Mouse (Mus musculus) myocyte (in vitro differentiated cells): ENCODE measurements around the gene Ppp1r35. TPM values are rescaled to one million over a fixed set of nuclear protein-coding genes. Genes with fewer than 3 reads are reported as not detected.
A peak's percentile ranks its signal among the peaks of the same experiment; 100 is the strongest.

Experiments used
- H3K27me3 ChIP-seq: one replicate; pipeline ENCODE4 v1.6.1; 2011; ENCODE audit not compliant: control insufficient read depth, insufficient read depth, insufficient read length
- H3K36me3 ChIP-seq: one replicate; pipeline ENCODE4 v1.6.1; 2011; ENCODE audit not compliant: control insufficient read depth, insufficient read depth
- H3K4me2 ChIP-seq: one replicate; pipeline ENCODE4 v1.6.1; 2011; ENCODE audit warnings: low read depth, control low read depth
- H3K4me3 ChIP-seq: one replicate; pipeline ENCODE4 v1.5.1; 2011; ENCODE audit warnings: mild to moderate bottlenecking, control low read depth, moderate library complexity
- H3K79me2 ChIP-seq: one replicate; pipeline ENCODE4 v1.6.1; 2011; ENCODE audit not compliant: control insufficient read depth, insufficient read depth
- H3ac ChIP-seq: one replicate; pipeline ENCODE4 v1.6.1; 2011; ENCODE audit not compliant: control insufficient read depth, insufficient read length
- CEBPB ChIP-seq: IDR thresholded peaks from 2 replicates; pipeline ENCODE4 v1.6.1; 2011; ENCODE audit warnings: mild to moderate bottlenecking, moderate library complexity; ENCODE audit not compliant: poor library complexity, insufficient read depth, severe bottlenecking
- E2F4 ChIP-seq: IDR thresholded peaks from one replicate; pipeline ENCODE4 v1.6.1; 2011; ENCODE audit warnings: mild to moderate bottlenecking, control low read depth, moderate library complexity; ENCODE audit not compliant: insufficient read depth
- MAX ChIP-seq: IDR thresholded peaks from one replicate; pipeline ENCODE4 v1.6.1; 2011; ENCODE audit warnings: low read depth, mild to moderate bottlenecking, control low read depth
- MYOD1 ChIP-seq, 3 experiments: IDR thresholded peaks; one replicate each; pipeline ENCODE4 v1.6.1; 2011; ENCODE audit warnings: control low read depth in 2 of 3, low read depth in 2 of 3, mild to moderate bottlenecking in 2 of 3, moderate library complexity in 1 of 3; ENCODE audit not compliant: insufficient read length in 2 of 3, control insufficient read depth in 1 of 3
- MYOG ChIP-seq, 3 experiments: IDR thresholded peaks; one replicate each; pipeline ENCODE4 v1.6.1; 2011; ENCODE audit warnings: control low read depth in 2 of 3, low read depth in 2 of 3, mild to moderate bottlenecking in 2 of 3; ENCODE audit not compliant: insufficient read length in 2 of 3, control insufficient read depth in 1 of 3, insufficient read depth in 1 of 3
- POLR2A ChIP-seq: IDR thresholded peaks from one replicate; pipeline ENCODE4 v1.6.1; 2011; ENCODE audit warnings: low read depth, mild to moderate bottlenecking, control low read depth, moderate library complexity; ENCODE audit not compliant: insufficient read length
- POLR2AphosphoS2 ChIP-seq: IDR thresholded peaks from one replicate; pipeline ENCODE4 v1.6.1; 2011; ENCODE audit warnings: low read depth, control low read depth; ENCODE audit not compliant: insufficient read length
- REST ChIP-seq: IDR thresholded peaks from one replicate; pipeline ENCODE4 v1.6.1; 2011; ENCODE audit warnings: mild to moderate bottlenecking, control low read depth, moderate library complexity; ENCODE audit not compliant: insufficient read depth, insufficient read length
- SRF ChIP-seq: IDR thresholded peaks from one replicate; pipeline ENCODE4 v1.6.1; 2011; ENCODE audit warnings: low read depth; ENCODE audit not compliant: control insufficient read depth, insufficient read length
- TCF12 ChIP-seq: IDR thresholded peaks from one replicate; pipeline ENCODE4 v1.6.1; 2011; ENCODE audit warnings: mild to moderate bottlenecking, control low read depth; ENCODE audit not compliant: poor library complexity, insufficient read depth, severe bottlenecking
- TCF3 ChIP-seq: IDR thresholded peaks from one replicate; pipeline ENCODE4 v1.6.1; 2011; ENCODE audit warnings: low read depth, control low read depth; ENCODE audit not compliant: insufficient read length
- USF1 ChIP-seq: IDR thresholded peaks from one replicate; pipeline ENCODE4 v1.6.1; 2011; ENCODE audit warnings: low read depth, mild to moderate bottlenecking, control low read depth, moderate library complexity
- polyA plus RNA-seq: library from polyadenylated mRNA; unstranded; fragments of >200 nt; fragmentation: generic; extraction: Trizol; gene quantifications from one replicate; pipeline ENCODE4 v1.2.1, GENCODE M21; 2012; ENCODE audit warnings: missing spikeins

The Ppp1r35 gene
- polyA plus RNA-seq, 1 experiment: 40.4 TPM

DNA sequence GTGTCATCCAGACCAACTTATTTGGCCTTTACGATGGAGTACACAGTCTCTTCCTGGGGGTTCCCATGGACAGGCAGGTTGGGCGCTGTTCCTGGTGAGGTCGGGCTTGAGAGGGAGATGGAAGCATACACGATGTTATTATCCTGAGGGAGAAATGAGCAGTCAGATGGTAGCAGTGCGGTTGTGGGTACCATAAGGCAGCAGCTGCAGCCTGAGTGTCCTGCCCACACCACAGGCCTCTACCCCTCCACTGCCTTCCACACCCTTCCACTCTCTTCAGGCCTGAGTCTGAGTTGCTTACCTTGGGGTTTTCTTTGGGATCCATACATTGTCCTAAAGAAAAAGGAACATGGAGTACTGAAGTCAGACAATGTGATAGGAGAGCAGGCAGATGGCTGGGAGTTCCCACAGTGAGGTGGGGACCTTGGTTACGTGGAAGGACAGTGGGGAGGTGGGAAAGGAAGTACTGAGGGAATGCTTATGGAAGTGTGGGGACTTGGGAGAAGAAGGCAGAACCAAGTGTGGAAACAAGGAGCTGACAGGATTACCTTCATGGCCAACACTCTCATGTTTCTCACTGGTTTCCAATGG is 44.9 kb downstream of the Ppp1r35 start:
- Histone ChIP-seq H3K4me3 (no peak overlapping the region), H3K27me3 (peaks cover 11% of the 10 kb centered on the region), H3ac (no peak overlapping the region), H3K36me3 (no peaks in the 10 kb centered on the region), H3K79me2 (no peaks in the 10 kb centered on the region), H3K4me2 (no peak overlapping the region)
- TF ChIP-seq MYOD1 (IDR thresholded peaks at IDR 0.05; ENCODE audit: control insufficient read depth in 1 of 3, insufficient read length in 2 of 3, low read depth in 2 of 3): peak in 2 of 3 experiments; percentile 31 to 71
- TF ChIP-seq E2F4: no peak
- no peak for TF ChIP-seq SRF
- TF ChIP-seq POLR2AphosphoS2: no peak
- TF ChIP-seq MAX: no peak
- TF ChIP-seq MYOG (IDR thresholded peaks at IDR 0.05; ENCODE audit: control insufficient read depth in 1 of 3, insufficient read depth in 1 of 3, insufficient read length in 2 of 3, low read depth in 2 of 3): peak in 2 of 3 experiments; percentile 15 to 73
- no peak for TF ChIP-seq POLR2A
- TF ChIP-seq TCF12: no peak
- no peak for TF ChIP-seq REST

DNA sequence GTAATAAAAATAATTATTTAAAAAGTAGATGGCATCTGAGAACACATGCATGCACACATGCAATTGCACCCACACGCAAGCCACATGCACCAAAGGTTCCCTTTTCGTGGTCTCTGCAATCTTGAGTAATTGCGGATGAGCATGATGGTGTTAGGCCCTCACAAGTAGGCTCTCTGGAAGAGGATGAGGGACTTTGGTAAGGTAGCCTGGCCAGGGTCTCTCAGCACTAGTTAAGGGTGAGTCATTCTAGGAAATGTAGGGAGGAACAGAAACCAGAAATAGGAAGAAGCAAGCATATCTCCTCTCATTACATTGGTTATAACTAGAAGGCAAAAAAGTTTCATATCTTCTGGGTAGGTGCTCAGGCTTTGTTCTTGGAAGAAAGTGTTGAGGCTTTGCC is 46.4 kb downstream of the Ppp1r35 start:
- TF ChIP-seq SRF (no peak), POLR2AphosphoS2 (no peak), MYOG (IDR thresholded peaks at IDR 0.05; ENCODE audit: control insufficient read depth in 1 of 3, insufficient read depth in 1 of 3, insufficient read length in 2 of 3, low read depth in 2 of 3) (no peak), REST (no peak), USF1 (no peak), MYOD1 (IDR thresholded peaks at IDR 0.05; ENCODE audit: control insufficient read depth in 1 of 3, insufficient read length in 2 of 3, low read depth in 2 of 3) (no peak), MAX (no peak), POLR2A (no peak), TCF12 (no peak), CEBPB (no peak), TCF3 (no peak), E2F4 (no peak)
- no peak overlapping the region for H3ac ChIP-seq
- H3K79me2 ChIP-seq: no peaks in the 10 kb centered on the region
- no peaks in the 10 kb centered on the region for H3K36me3 ChIP-seq
- no peak overlapping the region for H3K4me3 ChIP-seq
- H3K4me2 ChIP-seq: no peak overlapping the region
- H3K27me3 ChIP-seq: peaks cover 11% of the 10 kb centered on the region

DNA sequence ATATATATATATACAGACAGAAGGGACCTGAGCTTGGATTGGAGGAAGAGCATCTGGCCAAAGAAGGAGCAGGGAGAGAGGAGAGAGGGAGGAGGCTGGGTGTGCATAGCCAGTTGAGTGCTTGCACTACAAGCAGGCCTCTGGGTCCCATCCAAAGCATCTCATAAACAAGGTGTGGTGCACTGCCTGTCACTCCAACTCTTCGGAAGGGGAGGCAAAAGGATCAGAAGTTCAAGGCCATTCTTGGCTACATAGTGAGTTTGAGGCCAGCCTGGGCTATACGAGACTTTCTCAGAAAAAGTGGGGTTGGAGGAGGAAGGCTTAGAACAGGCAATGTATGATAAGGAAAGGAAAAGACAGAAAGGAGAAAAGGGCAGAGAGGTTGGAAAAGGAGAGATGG is 47.3 kb downstream of the Ppp1r35 start:
- H3K27me3 ChIP-seq: peaks cover 11% of the 10 kb centered on the region
- TF ChIP-seq USF1 (no peak), POLR2A (no peak), TCF12 (no peak), POLR2AphosphoS2 (no peak), REST (no peak), CEBPB (no peak), SRF (no peak), MYOD1 (IDR thresholded peaks at IDR 0.05; ENCODE audit: control insufficient read depth in 1 of 3, insufficient read length in 2 of 3, low read depth in 2 of 3) (no peak), E2F4 (no peak)

DNA sequence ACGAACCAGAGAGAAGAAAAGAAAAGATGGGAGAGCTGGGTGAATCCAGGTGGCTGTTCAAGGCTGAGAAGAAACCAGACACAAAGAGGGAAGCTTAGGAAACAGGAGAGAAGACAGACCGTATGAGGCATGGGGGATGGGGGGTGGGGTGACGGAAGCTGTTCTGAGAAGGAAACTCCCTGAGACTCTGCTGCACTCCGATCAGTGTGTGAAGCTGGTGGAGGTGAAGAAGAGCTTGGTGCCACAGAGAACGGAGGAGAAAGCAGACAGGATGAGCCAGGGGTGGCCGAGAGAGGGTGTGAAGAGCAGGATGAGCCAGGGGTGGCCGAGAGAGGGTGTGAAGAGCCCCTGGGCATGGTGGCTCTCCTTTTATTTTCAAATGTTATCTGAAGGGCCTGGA is 47.8 kb downstream of the Ppp1r35 start:
- H3K79me2 ChIP-seq: no peaks in the 10 kb centered on the region
- H3K4me2 ChIP-seq: no peak overlapping the region
- H3K36me3 ChIP-seq: no peaks in the 10 kb centered on the region
- H3K27me3 ChIP-seq: peaks cover 11% of the 10 kb centered on the region
- H3K4me3 ChIP-seq: no peak overlapping the region
- no peak for TF ChIP-seq MYOD1 (IDR thresholded peaks at IDR 0.05; ENCODE audit: control insufficient read depth in 1 of 3, insufficient read length in 2 of 3, low read depth in 2 of 3)
- TF ChIP-seq POLR2AphosphoS2: no peak
- no peak for TF ChIP-seq E2F4
- TF ChIP-seq TCF12: no peak
- TF ChIP-seq CEBPB: no peak
- TF ChIP-seq REST: no peak
- no peak for TF ChIP-seq USF1
- TF ChIP-seq SRF: no peak
- TF ChIP-seq MYOG (IDR thresholded peaks at IDR 0.05; ENCODE audit: control insufficient read depth in 1 of 3, insufficient read depth in 1 of 3, insufficient read length in 2 of 3, low read depth in 2 of 3): no peak
- no peak for TF ChIP-seq TCF3
- no peak for TF ChIP-seq MAX
- no peak for TF ChIP-seq POLR2A
- no peak overlapping the region for H3ac ChIP-seq

More for the DNA sequence above, 47.3 kb downstream of the Ppp1r35 start:
- no peak overlapping the region for H3K4me3 ChIP-seq
- no peaks in the 10 kb centered on the region for H3K79me2 ChIP-seq
- no peaks in the 10 kb centered on the region for H3K36me3 ChIP-seq
- H3ac ChIP-seq: no peak overlapping the region
- H3K4me2 ChIP-seq: no peak overlapping the region

DNA sequence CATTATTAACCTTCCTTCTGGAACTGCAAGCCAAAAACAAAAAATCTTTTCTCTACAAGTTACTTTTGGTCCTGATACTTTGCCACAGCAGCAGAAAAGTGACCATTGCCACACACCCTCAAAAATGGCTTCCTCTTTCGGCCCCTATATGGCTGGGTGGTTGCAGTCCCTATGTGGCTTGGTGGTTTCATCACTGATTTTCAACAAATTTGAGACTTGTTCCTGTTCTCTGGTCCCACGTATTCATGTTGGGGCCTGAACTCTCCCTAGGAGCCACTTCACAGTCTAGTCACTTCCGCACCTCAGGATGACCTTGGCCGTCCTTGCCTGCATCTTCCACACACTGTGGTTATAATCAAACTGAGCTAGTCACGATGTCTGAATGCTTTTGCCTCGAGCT is 50.0 kb downstream of the Ppp1r35 start:
- TF ChIP-seq TCF3 (no peak), POLR2AphosphoS2 (no peak), TCF12 (no peak), E2F4 (no peak), POLR2A (no peak), USF1 (no peak)
- Histone ChIP-seq H3ac (no peak overlapping the region), H3K4me3 (no peak overlapping the region), H3K36me3 (no peaks in the 10 kb centered on the region), H3K79me2 (no peaks in the 10 kb centered on the region), H3K27me3 (peaks cover 3% of the 10 kb centered on the region), H3K4me2 (no peak overlapping the region)

Other genes with a start within 250 kb of the Ppp1r35 start
- gene Epo, start 245.6 kb upstream of the Ppp1r35 start, polyA plus RNA-seq: not detected
- 632 TPM for gene Gnb2, start 245.3 kb upstream of the Ppp1r35 start, polyA plus RNA-seq
- not detected for gene Actl6b, start 225.3 kb upstream of the Ppp1r35 start, polyA plus RNA-seq
- 1.1 TPM for gene Tfr2, start 209.0 kb upstream of the Ppp1r35 start, polyA plus RNA-seq
- gene Mospd3, start 177.8 kb upstream of the Ppp1r35 start, polyA plus RNA-seq: 30.3 TPM
- gene Pcolce, start 165.1 kb upstream of the Ppp1r35 start, polyA plus RNA-seq: 368 TPM
- 0.72 TPM for gene Fbxo24, start 149.8 kb upstream of the Ppp1r35 start, polyA plus RNA-seq
- gene Lrch4, start 149.7 kb upstream of the Ppp1r35 start, polyA plus RNA-seq: 29.1 TPM
- gene Gm20605, start 149.7 kb upstream of the Ppp1r35 start, polyA plus RNA-seq: 3.3 TPM
- gene Sap25, start 137.5 kb upstream of the Ppp1r35 start, polyA plus RNA-seq: 4.6 TPM
- gene Irs3, start 133.1 kb upstream of the Ppp1r35 start, polyA plus RNA-seq: 0.04 TPM
- gene Agfg2, start 94.1 kb upstream of the Ppp1r35 start, polyA plus RNA-seq: 8.7 TPM
- gene Nyap1, start 37.2 kb upstream of the Ppp1r35 start, polyA plus RNA-seq: 2.7 TPM
- gene Tsc22d4, start 33.1 kb upstream of the Ppp1r35 start, polyA plus RNA-seq: 48.1 TPM
- 34.4 TPM for gene Mepce, start 8.8 kb downstream of the Ppp1r35 start, polyA plus RNA-seq
- 2.2 TPM for gene Zcwpw1, start 8.9 kb downstream of the Ppp1r35 start, polyA plus RNA-seq
- gene Pilra, start 57.4 kb downstream of the Ppp1r35 start, polyA plus RNA-seq: 0.05 TPM
- not detected for gene Pilrb1, start 79.3 kb downstream of the Ppp1r35 start, polyA plus RNA-seq
- gene Pilrb2, start 93.0 kb downstream of the Ppp1r35 start, polyA plus RNA-seq: not detected
- gene Cyp3a13, start 142.8 kb downstream of the Ppp1r35 start, polyA plus RNA-seq: 0.01 TPM
- gene Gjc3, start 184.2 kb downstream of the Ppp1r35 start, polyA plus RNA-seq: not detected
- gene Azgp1, start 202.7 kb downstream of the Ppp1r35 start, polyA plus RNA-seq: not detected
- gene Smok3a, start 242.4 kb downstream of the Ppp1r35 start, polyA plus RNA-seq: not detected
- not detected for gene Smok3b, start 242.6 kb downstream of the Ppp1r35 start, polyA plus RNA-seq